ENCODE assay signal across 12 mouse cellular contexts in genomic region chr5:37010666-37011317, GRCm38 (mm10). TPM values are rescaled to one million over a fixed set of nuclear protein-coding genes. Genes with fewer than 3 reads are reported as not detected.
A peak's percentile ranks its signal among the peaks of the same experiment; 100 is the strongest.
DNase-seq lines count a peak whose midpoint lies in the region; ATAC-seq lines count a peak whose summit lies in the region.
"Had no signal": no experiment of that assay in that cellular context is flagged by ENCODE, and none has a peak within 500 bp of the region (broad histone marks: within the 10 kb centered on the region; RNA-seq: fewer than 3 reads in every experiment).

No protein-coding gene starts in this region.

- H3K4me1 ChIP-seq in hindbrain, embryonic 15.5 days (replicated peaks) = peaks cover 7% of the 10 kb centered on the region
- H3K4me1 ChIP-seq in hindbrain, embryonic 10.5 days (replicated peaks) = peaks cover 4% of the 10 kb centered on the region
- H3K4me1 ChIP-seq in embryonic facial prominence, embryonic 10.5 days = peaks cover 2% of the 10 kb centered on the region; the same call in 1 of the 2 replicates
- H3K4me1 ChIP-seq: limb, embryonic 12.5 days; lung, embryonic 15.5 days had no signal

- no peak for DNase-seq in hindbrain, embryonic 10.5 days (ENCODE audit: low spot score)
- DNase-seq in layer of hippocampus, adult 11-12 months (ENCODE audit: low spot score) = peak; percentile 59
- peak; percentile 32 to 63 for DNase-seq in left cerebral cortex, adult 8-10 months (ENCODE audit: low spot score in 2 of 2)
- DNase-seq in right cerebral cortex, postnatal 25 days = peak; percentile 64
- no peak for DNase-seq in embryonic facial prominence, embryonic 10.5 days (ENCODE audit: low spot score)
- no peak for DNase-seq in ovary, postnatal 10 days (ENCODE audit: low spot score)
- DNase-seq: kidney, adult 11 months; thymus, postnatal 36 days had no signal

- no peak overlapping the region for H3K4me2 ChIP-seq in hindbrain, embryonic 15.5 days
- H3K4me2 ChIP-seq: heart, embryonic 11.5 days; limb, embryonic 12.5 days; lung, embryonic 15.5 days had no signal

- peak; percentile 83 for ATAC-seq in hindbrain, embryonic 15.5 days (ENCODE audit: low FRiP score, low read depth)

- H3K9ac ChIP-seq in hindbrain, embryonic 15.5 days = no peak overlapping the region
- H3K9ac ChIP-seq: limb, embryonic 12.5 days; lung, embryonic 15.5 days had no signal

- H3K4me3 ChIP-seq in hindbrain, embryonic 15.5 days = no peak overlapping the region
- H3K4me3 ChIP-seq in hindbrain, embryonic 10.5 days = no peak overlapping the region
- no peak overlapping the region for H3K4me3 ChIP-seq in embryonic facial prominence, embryonic 10.5 days
- H3K4me3 ChIP-seq: limb, embryonic 12.5 days; lung, embryonic 15.5 days had no signal

- H3K27me3 ChIP-seq in hindbrain, embryonic 15.5 days = peaks cover 10% of the 10 kb centered on the region
- H3K27me3 ChIP-seq in hindbrain, embryonic 10.5 days (ENCODE audit: insufficient read depth, poor library complexity, severe bottlenecking) = 0 out of 2 replicates have a peak, but pooled peaks cover 4% of the 10 kb centered on the region
- 0 out of 2 replicates have a peak, but pooled peaks cover 3% of the 10 kb centered on the region for H3K27me3 ChIP-seq in embryonic facial prominence, embryonic 10.5 days (replicated peaks; ENCODE audit: low read depth, poor library complexity, severe bottlenecking)
- H3K27me3 ChIP-seq: lung, embryonic 15.5 days had no signal

- peak overlapping the region; percentile 63 for H3K27ac ChIP-seq in hindbrain, embryonic 15.5 days (replicated peaks)
- H3K27ac ChIP-seq in hindbrain, embryonic 10.5 days = no peak overlapping the region
- no peak overlapping the region for H3K27ac ChIP-seq in embryonic facial prominence, embryonic 10.5 days (replicated peaks)
- H3K27ac ChIP-seq: limb, embryonic 12.5 days; lung, embryonic 15.5 days had no signal

- H3K9me3 ChIP-seq in hindbrain, embryonic 15.5 days = 0 out of 2 replicates have a peak, but pooled peaks cover 4% of the 10 kb centered on the region
- peaks cover 12% of the 10 kb centered on the region for H3K9me3 ChIP-seq in hindbrain, embryonic 10.5 days
- peaks cover 10% of the 10 kb centered on the region for H3K9me3 ChIP-seq in embryonic facial prominence, embryonic 10.5 days
- H3K9me3 ChIP-seq: lung, embryonic 15.5 days had no signal

- WGBS in hindbrain, embryonic 15.5 days = 61% methylated on average over 10 of the region's 10 CpGs
- WGBS in hindbrain, embryonic 10.5 days = 78% methylated on average over 10 of the region's 10 CpGs
- WGBS in embryonic facial prominence, embryonic 10.5 days = 78% methylated on average over 10 of the region's 10 CpGs

- no peaks in the 10 kb centered on the region for H3K36me3 ChIP-seq in hindbrain, embryonic 15.5 days
- H3K36me3 ChIP-seq in hindbrain, embryonic 10.5 days = no peaks in the 10 kb centered on the region
- no peaks in the 10 kb centered on the region for H3K36me3 ChIP-seq in embryonic facial prominence, embryonic 10.5 days (replicated peaks)
- H3K36me3 ChIP-seq: limb, embryonic 12.5 days; lung, embryonic 15.5 days had no signal

RNA-seq across cellular contexts. Expression of gene Wfs1, which starts 21.8 kb away (rescaled TPM):
- 8.8 TPM in 2 replicates for polyA plus RNA-seq in hindbrain, embryonic 15.5 days (2015; fragmentation: Nextera tagmentation; extraction: Ambion mirVana)
- polyA plus RNA-seq in hindbrain, embryonic 10.5 days (2016; fragmentation: Nextera tagmentation; extraction: Ambion mirVana) = 8.4 and 9.2 TPM in 2 replicates
- total RNA-seq in left cerebral cortex, adult 8-10 months (2022) = 100 to 1,000 TPM; 134 to 147 (median 139) TPM
- 7.3 and 10.0 TPM in 2 replicates for polyA plus RNA-seq in embryonic facial prominence, embryonic 10.5 days (2016; fragmentation: Nextera tagmentation; extraction: Ambion mirVana)

Comparison
In these comparisons a context has a peak if more than half of its experiments do, and no peak if none do; other contexts are left out.
1. DNase-seq: peak in layer of hippocampus, adult 11-12 months (single experiment), left cerebral cortex, adult 8-10 months (2 of 2) and right cerebral cortex, postnatal 25 days (single experiment); none in hindbrain, embryonic 10.5 days (single experiment), embryonic facial prominence, embryonic 10.5 days (single experiment) and ovary, postnatal 10 days (single experiment).